Mouse (Mus musculus) frontal cortex, postnatal 14 days (tissue): ENCODE results near the gene Galntl6.

ENCODE experiments used
- DNase-seq, 2 experiments: peaks; one replicate each; pipeline ENCODE4 v3.0.0; 2022; ENCODE audit warnings: low spot score in 2 of 2

Gene Galntl6

DNA sequence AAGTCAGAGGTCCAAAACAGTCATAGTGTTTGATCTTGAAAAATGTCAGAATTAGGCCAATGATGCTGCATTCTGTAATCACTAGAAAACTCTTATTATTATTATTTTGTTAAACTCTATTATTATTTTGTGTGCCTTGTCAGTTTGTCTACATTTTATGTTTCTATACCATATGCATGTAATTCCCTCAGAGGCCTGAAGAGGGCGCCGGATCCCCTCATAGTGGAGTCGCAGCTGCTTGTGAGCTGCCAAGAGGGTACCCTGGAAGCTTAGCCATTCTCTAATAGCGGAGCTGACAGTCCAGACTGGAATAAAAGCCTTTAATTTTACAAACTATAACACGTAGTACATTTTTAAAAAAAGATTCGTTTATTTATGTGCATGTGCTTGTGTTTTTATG, 945.8 kb downstream of the Galntl6 start:
- peak in 1 of 2 experiments; percentile 19 for DNase-seq

DNA sequence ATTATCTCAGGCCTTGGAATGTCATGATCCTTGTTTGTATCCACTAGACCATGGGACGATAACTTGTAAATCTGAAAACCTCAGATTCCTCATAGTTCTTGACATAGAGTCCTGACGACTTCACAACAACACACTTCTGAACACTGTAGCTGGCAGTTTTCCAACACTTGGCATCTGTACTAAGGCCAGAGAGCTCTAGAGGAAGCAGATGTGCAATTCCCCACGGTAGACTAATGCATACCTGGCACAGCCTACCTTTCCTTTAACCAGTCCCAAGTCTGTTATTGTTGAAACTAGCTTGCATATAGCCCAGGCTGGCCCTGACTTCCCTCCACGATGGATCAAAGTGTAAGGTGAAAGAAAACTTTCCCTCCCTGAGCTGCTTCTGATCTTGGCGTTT, 946.9 kb downstream of the Galntl6 start:
- no peak for DNase-seq

DNA sequence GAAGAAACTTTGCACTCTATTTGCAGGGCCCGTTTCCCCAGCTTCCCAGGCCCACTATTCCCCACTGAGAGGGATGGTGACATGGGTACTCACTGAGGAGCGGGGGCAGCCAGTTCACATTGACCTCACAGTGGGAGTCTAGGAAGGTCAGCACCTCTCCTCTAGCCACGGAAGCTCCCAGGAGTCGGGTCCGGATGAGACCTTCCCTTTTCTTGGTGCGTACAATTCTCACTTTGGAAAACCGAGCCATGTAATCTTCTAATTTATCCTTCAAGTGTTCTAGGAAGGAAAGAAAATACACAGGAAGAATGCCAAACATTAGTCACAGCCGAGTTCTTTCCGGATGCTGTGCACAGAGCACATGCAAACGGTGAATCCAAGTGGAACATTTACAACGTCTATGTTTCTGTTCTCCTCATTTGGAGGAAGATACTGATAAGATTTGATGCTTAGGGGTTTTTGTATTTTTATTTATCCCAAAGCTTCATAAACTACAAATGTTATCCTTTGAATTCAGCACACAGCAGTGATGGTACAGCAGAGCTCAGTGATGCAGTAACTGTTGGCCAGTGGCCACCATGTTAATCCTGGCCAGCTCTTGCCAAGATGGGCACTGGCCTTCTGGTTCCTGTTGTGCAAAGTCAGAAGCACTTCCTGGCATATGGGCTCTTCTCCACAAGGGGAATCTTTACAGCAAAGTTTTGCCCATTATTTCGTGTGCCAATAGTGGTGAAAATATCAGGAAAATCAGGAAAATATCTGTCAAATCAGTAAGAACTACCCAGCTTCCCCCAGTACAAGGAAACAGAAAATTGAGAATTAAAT, 949.9 kb downstream of the Galntl6 start:
- no peak for DNase-seq

DNA sequence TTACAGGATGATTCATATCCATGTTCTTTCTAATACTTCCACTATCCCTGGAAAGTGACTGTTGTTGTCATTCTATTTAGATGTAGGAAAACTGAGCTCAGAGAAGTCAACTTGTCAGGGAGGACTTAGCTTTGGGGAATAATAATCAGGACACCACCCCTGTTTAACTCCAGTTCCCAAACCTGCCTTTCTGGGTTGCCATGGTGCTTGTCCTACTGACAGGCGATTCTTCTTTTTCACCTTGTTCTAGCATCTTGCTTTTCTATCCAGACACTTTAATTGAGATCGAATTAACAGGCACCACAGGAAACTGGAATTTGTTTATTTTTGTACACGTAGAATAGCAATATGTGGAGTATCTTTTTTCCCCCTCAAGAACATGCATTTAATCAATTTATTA, 953.3 kb downstream of the Galntl6 start:
- no peak for DNase-seq

DNA sequence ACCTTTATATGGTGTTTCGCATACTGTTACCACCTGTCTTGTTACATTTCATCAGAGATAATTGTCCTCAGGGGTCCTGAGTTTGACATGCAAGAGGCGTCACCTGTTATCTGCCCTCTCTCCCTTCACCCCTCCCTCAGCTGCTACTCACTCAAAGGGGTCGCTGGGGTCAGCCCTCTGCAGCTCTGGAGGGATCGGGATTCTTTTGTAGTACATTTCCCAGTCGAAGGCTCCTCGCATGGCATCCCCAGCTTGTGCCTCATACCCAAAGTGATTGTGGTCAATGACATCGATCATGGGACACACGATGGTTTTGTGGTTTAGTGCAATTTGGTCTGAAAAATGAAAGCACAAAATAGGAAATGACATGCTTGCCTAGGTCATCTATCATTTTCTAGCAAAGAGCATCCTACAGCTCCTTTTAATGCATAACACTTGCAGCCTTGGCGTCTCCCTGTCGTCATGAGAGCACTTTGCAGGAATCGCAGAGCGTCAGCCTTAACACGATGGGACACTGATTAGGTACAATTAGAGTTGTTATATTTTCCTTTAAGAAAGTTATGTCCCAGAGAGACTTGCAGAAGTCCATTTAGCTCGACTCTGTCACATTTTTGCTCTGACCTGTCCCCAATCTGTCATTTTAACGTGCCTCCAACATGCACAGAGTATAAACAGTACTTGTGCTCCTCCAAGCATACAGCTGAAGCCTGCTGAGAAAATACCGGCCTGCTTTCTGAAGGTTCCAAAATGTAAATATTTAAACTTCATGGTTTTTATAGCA, 954.1 kb downstream of the Galntl6 start:
- DNase-seq, result no peak

DNA sequence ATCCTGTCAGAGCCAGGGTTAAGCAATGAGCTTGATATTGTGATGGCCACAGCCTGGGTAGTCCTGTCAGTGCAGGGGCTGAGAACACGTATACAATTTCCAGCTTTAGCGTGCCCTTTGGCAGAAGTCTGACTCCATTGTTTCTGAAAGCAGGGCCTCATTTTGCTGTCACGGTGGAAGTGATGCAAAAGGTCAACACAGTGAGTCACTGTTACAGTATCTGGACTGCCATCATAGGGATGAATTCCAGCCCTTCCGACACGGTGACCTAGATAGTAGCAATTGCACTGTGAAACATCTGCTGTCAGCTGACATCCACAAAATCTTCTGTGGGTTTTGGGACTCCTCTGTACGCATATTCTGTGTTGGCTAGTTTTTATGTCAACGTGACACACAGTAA, 956.9 kb downstream of the Galntl6 start:
- DNase-seq, result no peak

DNA sequence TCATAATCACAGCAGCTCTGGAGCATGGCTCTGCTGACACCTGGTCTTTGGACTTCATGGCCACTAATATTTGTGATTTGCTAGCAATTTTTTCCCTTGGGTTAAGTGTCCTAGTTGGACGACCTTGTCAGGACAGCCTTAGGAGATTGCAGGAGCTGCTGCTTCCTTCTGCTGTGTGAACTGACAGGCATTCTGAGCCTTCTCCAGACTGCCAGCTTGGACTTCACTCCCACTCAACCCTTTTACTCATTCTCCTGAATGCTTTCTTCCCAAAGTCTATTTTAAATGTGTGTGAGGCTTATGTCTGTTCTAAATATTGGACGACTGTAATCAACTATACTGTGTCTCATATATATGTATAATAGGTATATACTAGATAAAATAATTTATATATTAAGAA, 971.3 kb downstream of the Galntl6 start:
- DNase-seq, result no peak

DNA sequence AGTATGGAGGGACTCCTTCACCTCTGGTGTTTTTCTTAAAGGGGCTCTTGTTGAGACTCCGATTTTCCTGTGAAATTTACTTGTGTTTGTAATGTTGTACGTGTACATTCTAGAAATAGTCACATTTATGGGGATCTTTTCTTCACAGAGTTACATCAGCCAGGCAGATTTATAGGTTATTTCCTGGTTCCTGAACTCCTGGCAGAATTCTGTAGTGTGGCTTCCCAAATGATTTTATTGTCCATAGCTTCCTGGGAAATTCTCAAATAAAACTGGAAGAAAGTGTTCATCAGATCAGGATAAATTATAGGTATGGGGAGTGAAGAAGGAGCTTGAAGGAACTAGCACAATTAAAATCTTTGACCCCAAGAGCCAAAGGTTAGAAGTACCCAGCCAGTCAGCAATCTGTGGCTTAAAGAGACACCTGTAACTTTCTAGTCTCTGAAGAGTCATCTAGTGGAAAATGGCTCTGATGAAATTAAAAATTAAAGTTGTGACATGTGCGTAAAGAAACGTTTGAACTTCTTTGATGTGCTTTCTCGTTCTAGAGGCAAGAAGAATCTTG, 972.5 kb downstream of the Galntl6 start:
- DNase-seq, result no peak

DNA sequence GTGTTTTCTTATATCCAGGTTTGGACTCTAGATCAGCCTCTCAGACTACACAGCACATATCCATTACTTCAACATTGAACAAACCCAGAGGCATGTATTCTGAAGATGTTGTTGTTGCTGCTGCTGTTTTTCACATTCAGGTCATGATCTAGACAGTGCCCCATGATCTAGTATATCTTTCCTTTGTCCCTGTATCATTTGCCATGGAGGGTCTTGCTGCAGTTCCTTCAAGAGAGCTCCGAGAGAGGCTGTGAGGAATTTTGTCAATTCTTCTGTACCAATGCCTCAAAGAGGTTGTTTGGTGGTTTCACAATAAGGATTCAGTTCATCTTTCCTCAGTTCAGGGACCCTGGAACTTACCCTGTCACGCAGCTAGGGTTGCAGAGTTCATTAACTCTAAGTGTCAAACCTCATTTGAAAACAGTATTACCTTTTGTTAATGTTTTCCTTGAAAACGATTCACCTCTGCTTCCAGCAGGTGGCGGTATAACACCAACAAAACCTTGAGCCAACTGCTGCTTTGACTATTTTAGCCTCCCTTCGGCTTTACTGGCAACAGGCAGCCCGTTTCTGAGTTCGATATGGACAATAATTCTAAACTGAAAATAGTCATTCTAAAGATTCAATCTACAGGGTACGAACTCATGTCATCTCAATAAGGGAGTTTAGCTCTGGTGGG, 973.1 kb downstream of the Galntl6 start:
- peak; percentile 18 to 68 for DNase-seq

DNA sequence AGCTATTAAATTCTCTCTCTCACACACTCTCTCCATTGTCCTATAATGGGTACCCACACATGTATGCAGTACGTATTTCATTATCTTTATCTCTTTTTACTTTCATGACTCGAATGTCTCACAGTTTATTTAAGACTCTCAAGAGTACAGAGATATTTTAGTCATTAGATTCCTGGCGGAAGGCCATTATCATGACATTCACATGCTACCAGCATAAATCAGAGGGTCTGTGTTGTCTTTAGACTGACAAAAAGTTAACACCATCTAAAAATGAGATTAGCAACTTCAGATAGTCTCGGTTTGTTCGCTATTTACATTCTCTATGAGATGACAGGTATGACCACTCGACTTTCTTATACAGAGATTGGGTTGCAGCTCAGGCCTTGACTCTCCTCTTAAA, 985.4 kb downstream of the Galntl6 start:
- no peak for DNase-seq

DNA sequence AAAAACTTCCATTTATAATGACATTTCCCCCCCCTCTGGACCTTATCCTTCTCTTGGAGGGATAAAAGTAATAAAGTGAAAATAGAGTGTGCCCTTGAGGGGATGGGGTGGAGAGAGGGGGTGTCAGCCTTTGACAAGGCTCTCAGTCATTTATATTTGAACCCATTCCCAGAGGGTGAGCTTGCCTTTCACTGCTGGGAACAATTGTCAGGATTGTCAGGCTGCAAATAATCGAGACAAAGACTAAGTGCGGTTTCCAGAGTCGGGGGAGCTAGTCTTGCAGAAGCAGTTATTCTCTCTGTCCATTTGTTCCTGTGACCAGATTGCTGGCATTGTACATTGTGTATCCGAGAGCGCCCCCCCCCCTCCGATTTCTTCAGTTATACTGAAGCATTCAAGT, 988.9 kb downstream of the Galntl6 start:
- no peak for DNase-seq

DNA sequence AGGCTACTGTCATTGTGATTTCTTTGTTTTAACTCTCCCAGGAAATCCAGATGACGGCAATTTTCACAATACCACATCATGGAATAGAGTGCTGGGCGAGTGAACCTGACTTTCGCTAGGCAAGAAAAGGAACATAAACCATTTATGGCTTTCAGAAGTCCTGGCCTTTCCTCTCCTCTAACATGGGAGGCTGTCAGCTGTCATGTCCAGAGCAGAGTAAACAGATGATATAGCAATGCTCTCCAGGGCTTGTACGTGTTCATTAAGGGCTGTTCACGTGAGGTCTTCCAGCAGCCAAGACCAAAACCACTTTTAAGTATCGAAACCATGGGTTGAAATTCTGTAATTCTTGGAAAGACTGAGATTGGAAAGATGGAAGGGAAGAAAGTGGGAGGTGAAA, 989.3 kb downstream of the Galntl6 start:
- DNase-seq, result no peak

DNA sequence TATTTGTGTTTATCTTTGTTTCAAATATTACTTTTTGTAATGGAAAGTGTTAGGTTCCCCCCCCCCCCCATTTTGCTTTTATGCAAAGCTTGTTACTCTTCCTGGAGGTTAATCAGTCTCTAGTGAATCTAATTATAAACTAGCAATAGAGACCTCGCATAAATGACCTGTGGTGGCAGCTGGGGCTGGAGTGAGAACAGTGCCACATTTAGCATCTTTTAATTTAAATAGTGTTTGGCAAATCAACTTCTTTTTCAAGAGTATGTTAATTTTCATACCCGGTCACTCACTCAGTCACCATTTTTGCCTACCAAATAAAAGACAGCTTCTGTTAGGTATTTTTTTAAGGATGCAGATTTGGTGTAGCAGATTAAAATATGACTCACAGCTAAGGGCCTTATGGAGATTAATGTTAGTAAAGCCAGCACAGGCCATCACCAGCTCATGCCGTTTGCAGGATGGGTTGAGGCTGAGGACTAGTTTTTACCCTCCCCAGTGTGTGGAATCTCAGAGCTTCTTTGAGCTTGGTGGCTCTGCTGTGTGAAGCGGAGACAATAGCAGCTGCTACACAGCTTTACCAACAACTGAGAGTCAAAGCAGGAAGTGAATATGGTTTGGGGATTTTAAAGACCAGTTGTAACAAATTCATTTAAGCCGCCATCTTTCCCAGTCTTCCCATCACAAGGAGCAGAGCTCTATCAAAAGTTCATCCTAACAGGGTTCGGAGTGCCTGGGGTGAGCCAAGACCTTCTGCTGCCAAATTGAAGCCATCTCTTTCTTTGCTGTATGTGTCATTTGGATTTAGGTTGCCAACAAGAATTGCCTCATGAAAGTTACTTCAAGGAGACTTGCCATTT, 990.0 kb downstream of the Galntl6 start:
- DNase-seq, result no peak

DNA sequence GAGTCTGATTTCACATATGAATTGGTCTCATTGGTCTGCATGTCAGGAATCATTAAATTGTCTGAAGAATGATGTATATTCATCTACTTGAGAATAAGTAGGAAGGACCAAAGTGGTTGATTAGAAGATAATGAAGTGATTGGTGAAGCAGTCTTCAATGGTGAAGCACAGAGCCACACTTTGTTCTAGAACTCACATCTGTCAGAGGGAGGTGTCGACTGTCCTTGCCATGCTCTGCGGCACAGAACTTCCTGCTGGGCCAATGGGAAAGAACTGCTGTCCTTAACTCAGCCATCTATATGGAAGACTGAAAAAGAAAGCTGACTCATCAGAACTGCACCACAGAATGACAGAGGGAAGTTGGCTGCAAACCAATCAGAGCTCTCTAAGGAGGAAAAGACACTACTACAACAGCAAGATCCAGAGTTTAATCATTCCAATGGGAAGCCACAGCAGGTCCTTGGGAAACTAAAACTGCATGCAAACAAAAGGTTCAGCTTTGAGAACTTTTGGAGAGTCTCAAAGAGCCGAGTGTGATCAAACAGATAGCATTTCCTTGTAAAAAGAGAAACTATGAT, 992.0 kb downstream of the Galntl6 start:
- no peak for DNase-seq

DNA sequence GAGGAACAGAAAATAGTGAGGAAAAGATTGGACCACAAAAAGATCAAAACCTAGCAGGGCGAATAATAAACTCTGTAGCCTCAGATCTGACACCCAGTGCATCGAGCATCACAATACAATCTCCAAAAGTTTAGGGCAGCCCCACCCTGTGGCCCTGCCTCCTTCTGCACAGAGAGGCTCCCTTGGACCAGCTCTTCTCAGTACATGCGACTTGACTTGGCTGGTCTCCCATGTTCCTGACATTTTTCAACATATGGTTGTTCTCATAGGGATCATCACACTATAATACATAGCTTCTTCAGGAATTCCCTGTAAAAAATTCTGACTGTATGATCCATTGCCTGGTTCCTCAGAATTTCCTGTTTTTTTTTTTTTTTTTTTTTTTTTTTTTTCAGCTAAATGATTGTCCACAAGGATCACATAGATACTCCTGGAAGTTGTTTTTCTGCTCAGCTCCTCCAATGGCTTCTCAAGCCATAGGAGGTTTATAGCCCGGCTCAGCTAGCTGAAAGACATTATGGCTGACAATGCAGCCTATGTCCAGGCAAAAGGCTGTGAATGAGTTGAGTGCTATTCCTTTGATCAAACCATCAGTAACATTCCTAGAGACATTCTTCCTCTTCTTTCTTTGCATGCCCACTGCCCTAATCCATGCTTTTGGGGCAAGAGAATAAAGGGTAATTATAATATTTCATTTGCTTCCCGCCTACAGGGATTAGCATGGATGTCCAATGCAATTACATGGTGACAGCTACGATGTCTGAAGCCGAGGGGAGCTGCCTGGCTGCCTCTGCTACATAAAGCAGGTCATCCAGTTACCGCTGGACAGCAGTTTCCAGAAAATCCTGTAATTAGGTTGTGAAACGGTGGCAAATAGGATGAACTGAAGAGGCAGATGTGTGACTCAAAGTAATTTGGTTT, 993.5 kb downstream of the Galntl6 start:
- DNase-seq, result no peak

DNA sequence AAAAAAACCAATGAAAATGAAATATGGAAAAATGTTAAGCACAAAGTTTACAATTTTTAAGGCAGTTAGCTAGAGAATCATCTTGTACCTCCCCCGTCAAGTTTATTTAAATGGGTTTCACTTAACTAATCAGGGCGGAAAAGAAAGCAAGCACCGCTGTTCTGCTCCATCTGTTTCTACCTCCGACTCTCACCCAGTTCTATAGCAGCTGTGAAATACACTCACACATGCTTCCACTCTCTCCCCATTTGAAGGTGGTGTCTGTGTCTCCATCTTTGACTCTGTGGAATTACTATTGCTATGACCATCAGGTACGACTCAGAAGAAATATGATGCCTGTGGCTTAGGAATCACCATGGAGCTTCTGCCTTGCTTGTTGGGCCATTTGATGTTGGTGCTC, 1019.1 kb downstream of the Galntl6 start:
- no peak for DNase-seq

DNA sequence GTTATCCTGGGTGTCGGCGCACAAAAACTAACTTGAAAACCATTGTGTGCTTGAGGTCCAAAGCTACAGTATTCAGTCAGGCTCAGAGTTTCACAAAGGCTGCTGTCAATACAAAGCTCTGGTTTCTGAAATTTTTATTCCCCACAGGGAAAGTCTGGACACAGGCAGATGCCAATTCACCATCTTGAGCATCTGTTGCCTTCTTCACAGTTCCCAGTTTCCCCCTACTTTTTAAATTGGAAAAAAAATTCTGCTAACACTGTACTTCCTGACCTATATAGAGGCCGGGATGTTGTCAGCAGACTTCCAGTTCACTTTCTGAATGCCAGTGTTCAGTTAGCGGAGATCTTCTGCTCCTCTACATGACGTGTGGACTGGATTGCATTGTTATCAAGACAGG, 1020.3 kb downstream of the Galntl6 start:
- no peak for DNase-seq

DNA sequence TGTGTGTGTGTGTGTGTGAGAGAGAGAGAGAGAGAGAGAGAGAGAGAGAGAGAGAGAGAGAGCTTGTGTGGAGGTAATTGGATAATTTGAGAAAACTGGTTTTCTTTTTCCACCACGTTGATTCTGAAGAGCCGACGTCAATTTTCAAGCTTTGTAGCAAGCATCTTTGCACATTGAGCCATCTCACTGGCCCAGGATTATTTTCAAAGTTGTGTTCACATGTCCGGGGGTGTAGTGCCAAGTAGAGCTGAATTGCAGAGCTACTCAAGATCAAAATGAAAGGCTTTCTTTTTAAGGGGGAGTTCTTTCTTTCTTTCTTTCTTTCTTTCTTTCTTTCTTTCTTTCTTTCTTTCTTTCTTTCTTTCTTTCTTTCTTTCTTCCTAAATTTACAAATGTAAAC, 1022.3 kb downstream of the Galntl6 start:
- no peak for DNase-seq

DNA sequence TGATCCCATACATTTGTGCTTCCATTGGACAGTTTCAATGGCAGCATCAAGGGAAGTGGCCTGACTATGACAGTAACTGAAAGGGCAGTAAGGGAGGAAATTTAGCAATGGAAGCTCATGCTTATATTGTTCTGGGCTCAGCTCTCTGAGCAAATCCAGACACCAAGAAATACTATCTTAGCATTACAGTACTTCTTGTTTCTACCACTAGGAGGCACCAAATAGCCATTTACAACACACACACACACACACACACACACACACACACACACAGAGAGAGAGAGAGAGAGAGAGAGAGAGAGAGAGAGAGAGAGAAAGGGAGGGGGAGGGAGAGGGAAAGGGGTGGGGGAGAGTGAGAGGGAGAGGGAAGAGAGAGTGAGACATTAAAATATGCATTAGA, 1023.6 kb downstream of the Galntl6 start:
- DNase-seq, result no peak

DNA sequence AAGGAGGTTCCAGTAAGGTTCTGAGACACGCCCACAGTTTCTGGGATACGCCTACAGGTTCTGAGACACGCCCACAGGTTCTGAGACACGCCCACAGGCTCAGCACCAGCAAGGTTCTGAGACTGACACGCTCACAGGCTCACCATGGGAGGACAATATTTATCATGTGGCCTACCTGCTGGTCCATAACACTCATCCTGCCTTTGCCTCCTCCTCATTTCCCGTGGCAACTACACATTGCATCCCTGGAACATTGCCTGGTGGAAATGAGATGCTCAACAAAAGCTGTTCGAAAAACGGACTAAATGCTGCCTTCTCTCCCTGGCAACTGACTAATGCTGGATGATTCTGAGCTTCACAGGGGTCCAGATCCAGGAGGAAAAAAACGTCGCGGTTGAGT, 1033.0 kb downstream of the Galntl6 start:
- peak in 1 of 2 experiments; percentile 33 for DNase-seq
